Mouse (Mus musculus) embryo, embryonic 11 days (tissue): ENCODE measurements around the gene Gm10271.

Experiments
- DNase-seq: peaks from one replicate; pipeline ENCODE4 v3.0.0-alpha.2; 2015

Gm10271 gene

DNA sequence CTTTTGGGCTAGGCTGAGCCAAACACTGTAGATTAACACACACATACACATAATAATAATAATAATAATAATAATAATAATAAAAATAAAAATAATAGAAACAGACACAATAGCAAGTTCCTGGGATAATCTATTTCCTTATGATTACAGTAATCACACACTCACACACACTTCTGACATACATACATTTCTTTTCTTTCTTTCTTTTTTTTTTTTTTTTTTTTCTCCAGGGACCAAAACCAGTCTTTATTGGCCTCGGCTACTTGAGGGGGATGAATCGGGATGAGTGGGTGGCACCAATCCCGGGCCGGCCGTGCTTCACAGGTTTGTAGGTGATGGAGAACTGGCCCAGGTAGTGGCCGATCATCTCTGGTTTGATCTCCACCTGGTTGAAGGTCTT is at the start of gene Gm10271:
TSS of gene Gm10271 (minus strand) at position 101 of the 400 bp plus-strand sequence.
- no peak for DNase-seq

GRCm38 (mm10) chr10:117021020-117021754 is 48.8 kb upstream of the Gm10271 start:
- peak; percentile 86 for DNase-seq

DNA sequence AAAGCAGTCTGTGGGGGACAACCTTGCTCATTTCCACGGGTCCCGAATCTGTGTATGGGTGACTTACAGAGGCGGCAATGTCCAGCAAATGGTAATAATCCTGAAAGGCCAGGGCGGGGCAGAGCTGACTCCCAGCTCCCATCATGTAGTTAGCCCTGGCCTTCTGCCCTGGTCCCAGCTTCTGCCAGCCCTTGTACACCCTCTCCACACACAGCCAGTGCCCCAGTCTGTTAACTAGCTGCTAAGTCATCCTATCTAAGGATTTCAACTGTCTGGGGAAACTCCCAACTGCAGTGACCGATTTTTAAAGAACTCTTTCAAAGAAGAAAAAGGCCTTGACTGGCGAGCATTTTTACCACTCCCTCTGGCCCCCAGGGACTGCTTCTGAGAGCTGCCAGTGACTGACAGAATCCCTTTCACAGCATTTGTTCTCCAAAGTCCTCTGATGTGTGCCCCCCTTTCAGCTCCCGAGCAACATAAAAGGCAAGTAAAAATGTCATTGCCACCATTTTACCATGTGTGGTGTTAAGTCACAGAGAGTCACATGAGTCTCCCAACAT is 46.0 kb upstream of the Gm10271 start:
- no peak for DNase-seq

- DNase-seq, result no peak
Observed at GRCm38 (mm10) chr10:117014565-117014964, 42.2 kb upstream of the Gm10271 start.

DNA sequence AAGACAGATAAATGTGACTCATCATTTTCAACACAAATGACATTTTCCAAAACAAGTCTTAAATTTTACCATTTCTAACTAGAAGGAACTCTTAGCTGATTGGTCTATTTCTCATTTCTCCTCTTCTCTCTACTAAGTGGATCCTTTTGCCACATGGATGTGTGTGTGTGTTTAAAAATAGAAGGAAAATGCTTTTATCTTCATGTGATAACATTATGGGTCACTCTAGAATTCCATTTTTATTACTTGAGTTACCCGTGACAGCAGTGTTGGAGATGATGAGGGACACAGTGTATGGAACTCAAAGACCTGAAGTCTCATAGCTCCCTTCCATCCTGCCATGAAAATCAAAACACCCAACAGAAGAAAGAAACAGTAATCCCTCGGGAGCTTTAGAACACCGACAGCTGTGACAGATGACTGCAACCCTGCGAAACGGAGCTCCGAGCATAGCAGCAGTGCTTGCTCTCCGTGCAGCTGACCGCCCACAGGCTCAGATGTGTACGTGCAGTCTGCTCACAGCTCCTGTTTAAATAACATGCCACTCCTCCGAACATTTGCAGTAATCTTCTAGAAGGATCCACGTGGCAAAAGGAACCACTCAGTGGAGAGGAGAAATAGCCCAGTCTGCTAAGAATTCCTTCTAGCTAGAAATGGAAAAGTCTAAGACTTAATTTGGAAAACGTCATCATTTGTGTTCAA is 41.4 kb upstream of the Gm10271 start:
- peak; percentile 79 for DNase-seq

- DNase-seq, result no peak
Observed at GRCm38 (mm10) chr10:117011047-117011446, 38.6 kb upstream of the Gm10271 start.

GRCm38 (mm10) chr10:117009691-117010090 is 37.3 kb upstream of the Gm10271 start:
- DNase-seq, result no peak

DNA sequence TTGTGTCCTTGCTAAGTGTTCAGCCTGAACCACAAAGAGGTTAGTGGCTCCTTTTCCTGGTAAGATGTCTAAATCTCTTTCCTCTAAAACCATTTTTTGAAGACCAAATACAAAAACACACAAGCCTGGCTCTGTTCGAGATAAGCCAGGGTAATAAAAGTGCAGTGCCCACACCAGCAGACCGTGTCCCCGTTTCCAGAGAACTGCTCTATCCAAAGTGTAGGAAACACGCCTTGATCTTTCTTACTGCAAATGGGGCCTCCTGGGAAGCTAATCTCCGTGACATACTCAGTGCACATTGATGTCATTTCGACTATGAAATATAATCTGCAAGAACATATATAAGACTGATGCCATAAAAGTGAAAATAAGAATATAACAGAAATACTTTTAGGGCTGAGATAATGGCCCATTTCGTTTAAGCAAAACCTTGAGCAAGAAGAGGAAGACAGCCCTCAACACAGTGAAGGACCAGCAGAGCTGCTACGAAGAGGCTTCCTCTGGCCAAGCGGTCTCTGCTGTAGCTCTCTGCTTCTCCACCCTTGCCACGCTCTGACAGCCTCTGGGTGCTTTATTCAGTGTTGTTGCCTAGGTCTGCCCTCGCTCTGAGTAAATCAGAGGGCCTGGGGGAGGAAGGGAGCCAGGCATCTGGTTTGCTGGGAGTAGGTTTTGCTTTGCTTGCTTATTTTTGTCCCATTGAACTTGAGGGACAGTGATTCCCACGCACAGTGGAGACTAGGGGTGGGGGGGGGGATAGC is 33.5 kb upstream of the Gm10271 start:
- no peak for DNase-seq

GRCm38 (mm10) chr10:117004695-117005094 is 32.3 kb upstream of the Gm10271 start:
- DNase-seq, result no peak

DNA sequence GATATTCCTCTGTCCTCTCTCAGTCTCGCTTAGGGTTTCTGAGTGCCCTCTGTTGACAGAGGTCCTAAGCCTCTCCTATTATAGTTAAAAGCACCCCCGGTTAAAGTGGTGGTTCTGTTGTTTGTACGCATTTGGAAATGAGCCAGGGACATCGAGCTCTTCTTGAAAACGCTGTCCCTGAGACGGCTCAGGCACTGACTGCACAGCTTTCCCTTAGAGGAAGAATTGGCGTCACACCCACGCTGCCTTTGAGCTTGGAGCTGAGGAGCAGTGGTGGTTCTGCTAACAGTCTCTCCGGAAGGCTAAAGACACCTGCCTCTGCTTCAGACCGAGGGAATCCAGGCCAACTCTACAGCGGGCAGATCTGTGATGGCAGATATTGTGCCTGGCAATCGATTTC is 28.6 kb upstream of the Gm10271 start:
- no peak for DNase-seq

DNA sequence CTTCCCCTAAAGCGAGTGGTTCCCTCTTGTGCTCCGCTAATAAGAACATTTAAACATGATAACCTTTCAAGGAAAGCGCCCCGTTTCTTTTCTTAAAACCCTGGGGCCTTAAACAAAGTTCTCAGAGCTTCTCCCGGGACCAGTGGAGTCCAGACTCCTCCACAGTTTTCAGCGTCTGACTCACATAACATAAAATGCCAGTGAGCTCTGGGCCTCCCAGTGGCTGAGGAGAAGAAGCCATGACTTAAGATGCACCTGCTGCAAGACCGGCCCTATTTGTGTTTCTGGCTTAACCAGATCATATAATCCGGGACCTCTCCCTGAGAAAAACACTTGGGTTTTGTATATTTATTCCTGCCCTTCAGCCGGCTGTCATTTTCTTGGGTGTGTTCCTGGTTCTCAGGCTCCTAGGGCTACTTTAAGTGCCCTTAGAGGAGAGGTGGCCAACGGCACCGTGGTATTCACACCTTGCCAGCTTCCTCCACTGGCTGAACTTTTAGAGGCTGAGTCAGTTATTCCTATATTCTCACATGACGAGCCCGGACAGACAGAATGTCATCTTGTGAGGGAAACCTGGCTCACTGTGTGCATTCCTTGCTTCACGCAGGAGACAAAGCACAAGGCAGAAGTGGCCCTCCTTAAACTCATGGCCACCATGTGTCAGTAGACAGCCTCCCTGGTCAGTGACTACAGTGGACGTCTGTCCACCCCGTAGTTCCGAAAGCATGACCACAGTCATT is 26.5 kb upstream of the Gm10271 start:
- DNase-seq, result no peak

DNA sequence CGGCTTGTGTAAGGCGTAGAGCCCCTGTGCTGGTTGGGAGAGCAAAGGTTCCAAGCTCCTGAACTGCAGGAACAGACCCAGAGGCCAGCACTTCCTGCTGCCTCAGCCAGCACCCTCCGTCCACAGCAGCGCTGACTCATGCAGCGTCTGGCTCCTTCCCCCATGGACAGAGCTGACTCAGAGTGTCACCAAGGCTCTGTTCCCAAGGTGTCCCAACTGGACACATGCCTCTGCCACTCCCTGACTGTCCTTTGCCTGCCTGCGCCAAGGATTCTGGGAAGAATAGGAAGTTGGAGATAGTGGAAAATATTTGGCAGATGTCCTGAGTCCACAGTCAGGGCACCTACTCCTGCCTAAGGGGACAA is 23.8 kb upstream of the Gm10271 start:
- no peak for DNase-seq

DNA sequence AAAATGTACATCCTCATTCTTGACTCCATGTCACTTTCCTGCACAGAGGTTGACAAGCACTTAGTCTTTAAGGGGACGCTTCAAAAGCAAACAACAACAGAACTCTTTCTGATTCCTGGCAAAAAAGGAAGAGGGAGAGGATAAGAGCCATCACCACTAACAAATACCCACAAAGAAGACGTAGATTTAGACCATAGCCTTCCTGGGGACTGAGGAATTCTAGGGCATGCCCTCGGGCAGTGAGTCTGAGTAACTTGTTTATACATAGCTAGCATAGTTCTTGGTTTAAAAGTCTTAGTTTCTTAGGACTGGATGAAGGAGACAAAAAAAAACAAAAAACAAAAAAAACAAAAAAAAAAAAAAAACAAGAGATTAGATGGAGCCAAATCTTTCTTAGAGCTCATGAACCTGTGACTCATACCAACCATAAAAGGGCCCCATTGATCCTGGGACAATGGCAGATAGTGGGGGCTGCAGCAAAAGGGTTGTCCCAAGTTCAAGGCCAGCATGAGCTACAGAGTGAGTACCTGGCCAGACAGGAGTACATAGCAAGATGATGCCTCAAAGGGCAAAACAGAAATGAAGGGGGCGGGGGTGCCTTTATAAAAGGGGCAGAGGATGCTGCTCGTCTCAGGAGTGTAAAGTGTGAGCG is 23.3 kb upstream of the Gm10271 start:
- DNase-seq, result no peak

- no peak for DNase-seq
Observed at GRCm38 (mm10) chr10:116995162-116995561, 22.8 kb upstream of the Gm10271 start.

- DNase-seq, result no peak
Observed at GRCm38 (mm10) chr10:116993971-116994370, 21.6 kb upstream of the Gm10271 start.

GRCm38 (mm10) chr10:116986264-116987082 is 14.1 kb upstream of the Gm10271 start, which contains the start of gene Best3:
Gene Best3, plus strand, starts transcription at chr10:116986314.
- peak; percentile 45 for DNase-seq

GRCm38 (mm10) chr10:116984836-116985235 is 12.4 kb upstream of the Gm10271 start:
- no peak for DNase-seq

- no peak for DNase-seq
Observed at GRCm38 (mm10) chr10:116982526-116982925, 10.1 kb upstream of the Gm10271 start.

DNA sequence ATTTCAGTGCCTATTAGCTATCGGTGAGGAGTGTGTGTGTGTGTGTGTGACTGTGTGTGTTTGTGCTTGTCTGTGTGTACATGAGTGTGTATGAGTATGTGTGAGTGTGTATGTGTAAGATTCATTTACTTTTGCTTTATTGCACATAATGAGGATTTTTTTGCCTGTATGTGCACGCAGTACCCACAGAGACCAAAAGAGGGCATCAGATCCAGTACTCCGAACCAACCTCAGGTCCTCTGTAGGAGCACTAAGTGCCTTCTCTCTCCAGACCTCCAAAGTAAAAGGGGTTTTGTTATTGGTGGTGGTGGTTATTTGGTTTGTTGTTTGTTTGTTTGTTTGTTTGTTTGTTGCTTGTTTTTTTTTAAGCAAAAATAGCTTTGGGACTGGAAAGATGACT is 8.5 kb upstream of the Gm10271 start:
- DNase-seq, result peak; percentile 43

GRCm38 (mm10) chr10:116980273-116980672 is 7.9 kb upstream of the Gm10271 start:
- DNase-seq, result no peak

- no peak for DNase-seq
Observed at GRCm38 (mm10) chr10:116978841-116979240, 6.4 kb upstream of the Gm10271 start.
